Mouse (Mus musculus): ENCODE results near the gene Bmp6. TPM values are rescaled to one million over a fixed set of nuclear protein-coding genes. Genes with fewer than 3 reads are reported as not detected.

Gene Bmp6
- polyA plus RNA-seq, 1 experiment from 2014 or later, result not detected

DNA sequence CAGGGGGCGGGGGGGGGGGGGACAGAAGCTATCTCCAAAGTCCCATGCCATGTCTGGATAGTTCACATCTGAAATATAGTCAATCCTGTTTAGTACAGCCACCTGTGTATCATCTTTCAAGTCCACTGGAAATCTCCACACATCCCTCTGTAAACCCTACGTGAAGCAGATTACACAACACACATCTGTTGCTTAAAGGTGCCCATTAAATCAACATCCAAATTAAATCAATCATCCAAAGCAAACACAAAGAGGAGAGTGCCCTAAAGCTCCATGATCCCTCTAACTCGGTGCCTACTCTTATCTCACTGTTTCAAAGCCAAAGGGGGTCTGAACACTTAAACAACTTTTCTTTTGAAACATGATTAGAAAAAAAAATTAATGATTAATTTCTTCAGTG, 151.8 kb downstream of the Bmp6 start:
- no peaks in the 10 kb centered on the region for H3K79me2 ChIP-seq (ENCODE audit: inconsistent target)
- WGBS (ENCODE audit: missing documents), result 84% methylated on average over 3 of the region's 3 CpGs
- H3K27ac ChIP-seq, result no peak overlapping the region
- peaks cover 19% of the 10 kb centered on the region for H3K36me3 ChIP-seq (ENCODE audit: inconsistent target)
- no peak overlapping the region for H3K4me3 ChIP-seq (ENCODE audit: inconsistent target)

DNA sequence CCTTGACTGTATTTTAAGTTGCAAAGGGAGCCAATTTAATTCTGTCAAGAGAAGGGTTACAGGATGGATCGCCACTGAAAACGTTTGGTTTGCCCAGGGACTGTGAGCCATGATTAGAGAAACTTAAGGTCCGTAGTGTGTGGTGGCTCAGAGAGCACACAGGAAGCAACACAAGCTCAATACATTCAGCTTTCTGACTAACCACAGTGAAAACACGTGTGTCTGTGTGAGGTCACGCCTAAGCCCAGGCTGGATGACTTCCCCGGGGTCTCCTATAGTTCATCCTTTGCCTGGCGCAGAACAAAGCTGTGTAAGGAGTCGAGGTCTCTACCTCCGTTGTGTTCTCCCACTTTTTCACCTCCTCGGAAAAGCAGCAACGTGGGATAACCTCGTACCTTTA, 156.4 kb downstream of the Bmp6 start:
- H3K36me3 ChIP-seq (ENCODE audit: inconsistent target), result peaks cover 53% of the 10 kb centered on the region
- WGBS (ENCODE audit: missing documents), result 91% methylated on average over 12 of the region's 12 CpGs
- no peaks in the 10 kb centered on the region for H3K79me2 ChIP-seq (ENCODE audit: inconsistent target)
- no peak overlapping the region for H3K27ac ChIP-seq
- H3K4me3 ChIP-seq (ENCODE audit: inconsistent target), result no peak overlapping the region

DNA sequence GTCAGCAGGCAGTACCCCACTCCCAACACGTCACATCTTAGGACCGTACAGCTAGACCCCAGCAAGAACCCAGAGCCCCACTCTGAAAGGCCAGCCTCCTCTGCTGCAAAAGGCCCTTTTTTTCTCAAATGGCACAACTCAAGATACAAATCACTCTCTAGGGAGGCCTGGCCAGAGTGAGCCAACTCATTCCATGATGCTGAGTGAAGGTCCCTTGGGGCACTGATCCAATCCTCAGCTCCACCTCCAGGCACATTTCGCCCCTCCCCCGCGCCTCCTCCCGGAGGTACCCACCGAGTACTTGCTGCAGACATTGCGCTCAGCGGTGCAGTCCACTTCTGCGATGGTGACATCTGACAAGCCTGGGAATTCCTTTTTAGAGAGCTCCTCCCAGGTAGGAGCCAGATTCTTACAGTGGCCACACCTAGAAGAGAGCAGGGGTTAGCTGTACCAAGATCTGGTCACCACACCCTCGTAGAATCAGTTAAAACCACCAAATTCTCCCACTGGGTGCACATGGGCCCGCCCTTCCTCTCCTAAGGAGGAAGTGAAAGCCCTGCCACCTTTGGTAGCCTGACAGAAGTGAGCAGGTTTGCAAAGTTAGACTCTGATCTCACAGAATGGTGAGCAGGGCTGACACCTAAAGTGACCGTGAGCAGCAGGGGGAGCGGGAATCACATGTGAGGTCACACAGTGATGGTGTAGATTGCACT, 158.4 kb downstream of the Bmp6 start:
- H3K4me3 ChIP-seq (ENCODE audit: inconsistent target), result no peak overlapping the region
- H3K27ac ChIP-seq, result no peak overlapping the region
- WGBS (ENCODE audit: missing documents), result 68% methylated on average over 14 of the region's 14 CpGs
- peaks cover 68% of the 10 kb centered on the region for H3K36me3 ChIP-seq (ENCODE audit: inconsistent target)
- no peaks in the 10 kb centered on the region for H3K79me2 ChIP-seq (ENCODE audit: inconsistent target)

DNA sequence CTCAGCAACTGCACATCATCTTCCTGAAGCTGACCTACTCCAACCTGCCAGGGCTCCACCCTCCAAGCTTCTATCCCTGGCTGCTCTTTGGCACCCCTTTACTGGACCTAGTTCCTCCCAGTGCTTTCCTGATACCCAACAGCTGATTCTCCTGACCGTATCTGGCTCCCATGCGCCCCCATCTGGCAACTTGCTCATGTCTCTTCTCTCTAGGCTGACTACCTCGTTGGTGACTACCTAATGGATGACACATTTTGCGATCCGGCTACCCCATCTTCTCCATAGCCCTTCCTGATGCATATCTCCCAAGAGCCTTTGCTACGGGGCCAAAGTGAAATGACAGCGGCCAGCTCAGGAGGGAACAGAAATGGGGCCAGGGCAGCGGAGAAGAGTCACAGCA, 161.4 kb downstream of the Bmp6 start:
- Histone ChIP-seq H3K4me3 (ENCODE audit: inconsistent target) (no peak overlapping the region), H3K27ac (no peak overlapping the region), H3K36me3 (ENCODE audit: inconsistent target) (peaks cover 76% of the 10 kb centered on the region), H3K79me2 (ENCODE audit: inconsistent target) (no peaks in the 10 kb centered on the region)
- 88% methylated on average over 8 of the region's 8 CpGs for WGBS (ENCODE audit: missing documents)

DNA sequence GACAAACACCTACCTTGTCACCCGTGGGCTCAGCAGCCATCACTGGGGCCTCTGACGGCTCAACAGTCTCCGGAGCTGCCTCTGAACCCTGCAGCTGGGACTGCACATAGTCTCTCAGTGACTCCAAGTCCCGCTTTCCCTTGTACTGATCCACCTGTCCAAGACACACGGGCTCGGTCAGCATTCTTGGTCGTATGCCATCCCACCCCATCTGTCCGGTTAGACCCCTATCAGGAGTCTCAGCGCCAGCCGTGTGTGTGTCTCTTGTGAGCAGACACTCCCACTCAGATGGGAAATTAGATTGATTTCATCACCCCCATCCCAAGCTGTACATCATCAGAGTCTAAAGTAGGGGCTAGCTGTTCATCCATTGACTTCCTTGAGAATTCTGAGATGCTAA, 162.0 kb downstream of the Bmp6 start:
- peaks cover 69% of the 10 kb centered on the region; the same call in 1 of the 2 replicates for H3K36me3 ChIP-seq (ENCODE audit: inconsistent target)

DNA sequence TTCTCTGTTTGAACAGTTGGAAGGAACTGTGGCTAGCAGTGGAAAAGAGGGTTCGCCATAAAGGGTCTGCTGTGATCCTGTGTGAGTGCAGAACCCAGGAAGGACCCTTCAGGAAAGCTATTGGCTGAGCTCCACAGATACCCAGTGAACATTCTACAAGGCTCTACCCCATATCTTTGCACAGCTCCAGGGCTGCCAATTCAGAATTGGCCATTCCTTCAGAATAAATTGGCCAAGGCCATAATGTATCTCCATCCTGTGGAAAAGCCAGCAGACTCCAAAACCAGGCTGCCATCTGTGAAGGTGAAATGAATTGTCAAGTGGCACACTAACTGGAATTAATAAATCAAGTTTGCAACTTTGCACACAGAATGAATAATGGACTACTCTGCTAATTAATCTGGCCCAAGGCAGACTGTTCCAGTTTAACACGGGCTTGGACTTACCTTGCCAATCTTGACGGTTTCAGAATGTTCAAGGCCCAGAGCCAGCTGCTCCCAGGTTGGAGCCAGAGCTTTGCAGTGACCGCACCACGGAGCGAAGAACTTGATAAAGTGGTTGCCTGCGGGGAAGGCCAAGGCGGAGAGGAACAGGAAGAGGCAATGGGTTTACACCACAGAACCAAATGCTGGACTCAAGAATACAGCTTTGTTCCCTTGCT, 164.9 kb downstream of the Bmp6 start:
- peaks cover 64% of the 10 kb centered on the region; the same call in 1 of the 2 replicates for H3K36me3 ChIP-seq (ENCODE audit: inconsistent target)

More for the DNA sequence above, 162.0 kb downstream of the Bmp6 start:
- no peak overlapping the region for H3K4me3 ChIP-seq (ENCODE audit: inconsistent target)
- H3K79me2 ChIP-seq (ENCODE audit: inconsistent target), result no peaks in the 10 kb centered on the region
- WGBS (ENCODE audit: missing documents), result 98% methylated on average over 10 of the region's 10 CpGs
- H3K27ac ChIP-seq, result no peak overlapping the region

DNA sequence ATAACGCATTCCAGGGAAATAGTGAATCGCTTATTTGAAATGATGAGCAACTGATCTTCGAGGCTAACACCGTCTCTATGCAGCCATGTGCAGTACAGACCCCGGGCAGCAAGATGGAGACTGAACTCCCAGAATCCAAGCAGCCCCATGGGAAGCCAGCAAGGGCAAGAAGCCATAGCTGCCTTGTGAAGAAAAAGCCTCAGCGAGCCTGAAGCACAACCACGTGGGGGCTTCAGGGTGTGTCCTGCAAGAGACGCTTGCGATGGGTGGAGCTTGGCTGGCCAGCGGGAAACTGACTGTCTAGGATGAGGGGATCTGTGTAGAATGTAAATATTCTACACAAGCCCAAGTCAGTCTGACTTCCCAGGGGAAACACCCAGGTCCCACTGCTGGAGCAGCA, 167.1 kb downstream of the Bmp6 start:
- peaks cover 11% of the 10 kb centered on the region; the same call in 1 of the 2 replicates for H3K79me2 ChIP-seq (ENCODE audit: inconsistent target)
- H3K27ac ChIP-seq, result no peak overlapping the region
- 94% methylated on average over 10 of the region's 10 CpGs for WGBS (ENCODE audit: missing documents)
- peaks cover 62% of the 10 kb centered on the region for H3K36me3 ChIP-seq (ENCODE audit: inconsistent target)
- H3K4me3 ChIP-seq (ENCODE audit: inconsistent target), result no peak overlapping the region

More for the DNA sequence above, 164.9 kb downstream of the Bmp6 start:
- peaks cover 9% of the 10 kb centered on the region; the same call in 1 of the 2 replicates for H3K79me2 ChIP-seq (ENCODE audit: inconsistent target)
- H3K27ac ChIP-seq, result no peak overlapping the region
- 92% methylated on average over 8 of the region's 8 CpGs for WGBS (ENCODE audit: missing documents)
- H3K4me3 ChIP-seq (ENCODE audit: inconsistent target), result no peak overlapping the region

DNA sequence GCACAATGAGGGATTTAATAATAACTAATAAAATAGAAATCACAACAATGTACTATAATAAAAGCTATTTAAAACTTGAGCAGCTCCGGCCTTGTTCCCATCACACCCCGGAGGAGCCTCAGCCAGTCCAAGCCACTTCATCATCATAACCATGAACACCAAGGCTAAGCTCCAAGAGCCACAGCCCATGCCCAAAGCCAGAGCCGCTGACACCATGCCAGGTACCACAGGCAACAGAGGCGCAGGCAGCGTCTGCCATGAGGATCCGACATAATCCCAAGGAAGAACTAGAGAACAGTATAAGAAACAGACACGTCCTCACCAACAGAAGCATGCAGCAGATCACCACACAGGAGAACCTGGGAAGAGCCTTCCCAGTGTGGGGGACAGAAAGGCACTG, 169.0 kb downstream of the Bmp6 start:
- Histone ChIP-seq H3K27ac (no peak overlapping the region), H3K79me2 (ENCODE audit: inconsistent target) (peaks cover 11% of the 10 kb centered on the region; the same call in 1 of the 2 replicates), H3K4me3 (ENCODE audit: inconsistent target) (no peak overlapping the region), H3K36me3 (ENCODE audit: inconsistent target) (peaks cover 62% of the 10 kb centered on the region)
- WGBS (ENCODE audit: missing documents), result 97% methylated on average over 7 of the region's 7 CpGs

DNA sequence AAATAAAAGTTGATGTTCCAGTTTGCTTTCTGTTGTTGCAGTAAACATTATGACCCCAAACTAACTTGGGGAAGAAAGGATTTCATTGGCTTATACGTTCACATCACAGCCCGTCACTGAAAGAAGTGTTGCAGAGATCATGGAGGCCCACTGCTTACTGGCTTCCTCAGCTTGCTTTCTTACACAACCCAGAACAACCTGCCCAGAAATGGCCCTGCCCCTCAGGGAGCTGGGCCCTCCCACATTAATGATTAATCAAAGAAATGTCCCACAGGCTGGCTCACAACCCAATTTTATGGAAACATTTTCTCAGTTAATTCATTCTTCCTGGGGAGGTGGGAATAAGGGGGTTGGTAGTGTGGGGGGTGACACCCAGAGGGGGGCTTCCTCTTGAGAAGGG, 170.5 kb downstream of the Bmp6 start:
- 97% methylated on average over 2 of the region's 2 CpGs for WGBS (ENCODE audit: missing documents)
- Histone ChIP-seq H3K27ac (no peak overlapping the region), H3K79me2 (ENCODE audit: inconsistent target) (peaks cover 13% of the 10 kb centered on the region; the same call in 1 of the 2 replicates), H3K36me3 (ENCODE audit: inconsistent target) (peaks cover 52% of the 10 kb centered on the region), H3K4me3 (ENCODE audit: inconsistent target) (no peak overlapping the region)

DNA sequence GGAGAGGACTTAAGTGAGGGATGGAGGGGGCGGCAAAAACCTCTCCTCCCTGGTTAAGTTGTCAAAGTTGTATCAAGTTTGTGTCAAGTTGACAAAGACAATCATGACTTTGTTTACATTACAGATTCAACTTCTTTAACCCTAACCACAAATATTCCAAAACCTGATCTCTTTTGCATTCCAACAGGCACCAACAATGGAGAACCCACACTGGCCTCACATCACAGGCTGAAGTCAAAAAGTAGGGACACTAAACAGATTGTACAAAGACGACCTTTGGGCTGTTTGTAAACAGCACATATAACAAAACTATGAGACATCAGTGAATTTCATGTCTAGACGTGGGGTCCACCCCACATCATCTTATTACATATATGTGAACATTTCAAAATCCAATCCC, 170.9 kb downstream of the Bmp6 start:
- H3K79me2 ChIP-seq (ENCODE audit: inconsistent target), result peaks cover 17% of the 10 kb centered on the region; the same call in 1 of the 2 replicates
- WGBS (ENCODE audit: missing documents), result 100% methylated on average over 3 of the region's 3 CpGs
- H3K27ac ChIP-seq, result no peak overlapping the region
- peaks cover 53% of the 10 kb centered on the region for H3K36me3 ChIP-seq (ENCODE audit: inconsistent target)
- H3K4me3 ChIP-seq (ENCODE audit: inconsistent target), result no peak overlapping the region

DNA sequence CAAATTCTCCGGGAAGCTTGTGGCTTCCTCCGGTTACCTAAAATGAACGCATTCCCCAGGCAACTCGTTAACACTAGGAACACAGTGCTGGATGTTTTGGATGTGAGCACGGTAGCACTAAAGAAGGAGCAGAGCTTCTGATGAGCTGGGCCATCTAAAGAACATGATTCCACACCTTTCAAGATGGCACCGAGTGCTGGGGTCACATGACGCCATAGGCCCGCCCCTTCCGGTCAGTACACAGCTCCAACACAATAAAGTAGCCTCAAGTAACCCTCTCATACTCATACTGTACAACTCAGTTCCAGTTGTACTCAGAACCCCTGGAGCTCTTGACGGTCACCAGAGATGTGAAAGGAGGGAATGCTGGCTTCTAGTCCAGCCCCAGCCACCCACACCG, 171.7 kb downstream of the Bmp6 start:
- H3K27ac ChIP-seq, result no peak overlapping the region
- H3K36me3 ChIP-seq (ENCODE audit: inconsistent target), result peaks cover 53% of the 10 kb centered on the region
- H3K4me3 ChIP-seq (ENCODE audit: inconsistent target), result no peak overlapping the region
- peaks cover 24% of the 10 kb centered on the region; the same call in 1 of the 2 replicates for H3K79me2 ChIP-seq (ENCODE audit: inconsistent target)
- 94% methylated on average over 11 of the region's 11 CpGs for WGBS (ENCODE audit: missing documents)

DNA sequence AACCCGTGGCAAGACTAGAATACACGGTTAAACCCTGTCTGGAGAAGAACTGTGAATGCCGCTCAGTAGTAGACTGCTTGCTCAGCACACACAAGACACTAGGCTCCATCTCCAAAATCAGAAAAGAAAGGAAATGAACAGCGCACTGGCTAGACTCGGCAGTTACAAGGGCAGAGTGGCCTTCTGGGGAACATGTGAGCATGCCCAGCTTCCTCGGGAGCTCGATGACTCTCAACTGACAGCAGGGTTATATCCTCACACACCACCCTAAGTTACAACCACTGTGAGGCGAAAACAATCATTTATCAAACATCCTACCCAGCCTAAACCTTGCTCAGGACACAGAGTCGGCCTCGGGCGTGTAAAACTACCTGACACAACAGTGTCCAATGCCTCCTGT, 175.4 kb downstream of the Bmp6 start:
- H3K27ac ChIP-seq, result no peak overlapping the region
- WGBS (ENCODE audit: missing documents), result 93% methylated on average over 11 of the region's 11 CpGs
- H3K79me2 ChIP-seq (ENCODE audit: inconsistent target), result peaks cover 41% of the 10 kb centered on the region; the same call in 1 of the 2 replicates
- peaks cover 31% of the 10 kb centered on the region for H3K36me3 ChIP-seq (ENCODE audit: inconsistent target)
- H3K4me3 ChIP-seq (ENCODE audit: inconsistent target), result no peak overlapping the region

DNA sequence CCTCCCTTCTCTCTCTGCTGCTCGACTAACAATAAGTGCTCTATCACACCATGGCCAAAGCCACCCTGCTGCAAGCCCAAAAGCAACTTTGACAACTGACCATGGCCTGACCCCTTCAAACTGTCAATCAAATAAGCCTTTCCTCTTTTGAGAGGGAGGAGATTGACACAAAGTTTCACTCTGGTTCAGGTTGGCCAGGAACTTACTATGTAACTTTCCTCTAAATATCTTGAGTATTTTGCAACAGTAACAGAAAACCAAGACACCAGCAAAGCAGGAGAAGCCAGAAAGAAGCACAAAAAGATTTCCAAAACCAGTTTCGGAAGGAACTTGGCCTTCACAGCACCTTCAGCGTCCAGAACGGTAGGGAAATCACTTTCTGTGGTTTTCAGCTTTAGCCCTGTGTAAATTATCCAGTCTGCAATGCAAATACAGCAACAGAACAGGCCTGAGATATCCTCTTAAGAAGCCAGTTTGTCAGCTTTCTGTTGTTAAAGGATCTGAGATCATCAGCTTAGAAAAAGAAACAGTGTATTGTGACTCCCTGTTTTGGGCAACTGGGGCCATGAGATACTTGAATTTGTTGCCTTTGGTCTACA, 177.2 kb downstream of the Bmp6 start:
- Histone ChIP-seq H3K27ac (no peak overlapping the region), H3K79me2 (ENCODE audit: inconsistent target) (peaks cover 59% of the 10 kb centered on the region), H3K4me3 (ENCODE audit: inconsistent target) (no peak overlapping the region), H3K36me3 (ENCODE audit: inconsistent target) (peaks cover 22% of the 10 kb centered on the region; the same call in 1 of the 2 replicates)
- 43% methylated on average over 4 of the region's 4 CpGs for WGBS (ENCODE audit: missing documents)

DNA sequence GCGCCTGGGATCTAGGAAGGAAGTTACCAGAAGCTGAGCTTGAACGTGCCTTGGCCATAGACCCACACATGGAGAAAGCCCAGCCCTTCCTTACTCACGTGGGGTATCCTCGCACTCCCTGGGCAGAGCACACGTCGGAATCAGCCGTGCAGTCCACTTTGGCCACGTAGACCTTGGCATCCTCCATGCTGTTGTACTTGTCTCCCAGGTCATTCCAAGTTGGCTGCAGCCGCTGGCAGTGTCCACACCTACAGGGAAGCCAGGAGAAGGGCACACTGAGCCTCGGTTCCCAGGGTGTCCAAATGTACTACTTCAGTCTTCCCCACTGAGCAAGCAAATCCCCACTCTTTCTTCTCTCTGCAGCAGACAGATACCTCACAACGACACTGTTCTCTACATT, 178.3 kb downstream of the Bmp6 start:
- Histone ChIP-seq H3K79me2 (ENCODE audit: inconsistent target) (peaks cover 64% of the 10 kb centered on the region), H3K4me3 (ENCODE audit: inconsistent target) (no peak overlapping the region), H3K36me3 (ENCODE audit: inconsistent target) (peaks cover 11% of the 10 kb centered on the region; the same call in 1 of the 2 replicates), H3K27ac (no peak overlapping the region)
- 92% methylated on average over 11 of the region's 11 CpGs for WGBS (ENCODE audit: missing documents)

DNA sequence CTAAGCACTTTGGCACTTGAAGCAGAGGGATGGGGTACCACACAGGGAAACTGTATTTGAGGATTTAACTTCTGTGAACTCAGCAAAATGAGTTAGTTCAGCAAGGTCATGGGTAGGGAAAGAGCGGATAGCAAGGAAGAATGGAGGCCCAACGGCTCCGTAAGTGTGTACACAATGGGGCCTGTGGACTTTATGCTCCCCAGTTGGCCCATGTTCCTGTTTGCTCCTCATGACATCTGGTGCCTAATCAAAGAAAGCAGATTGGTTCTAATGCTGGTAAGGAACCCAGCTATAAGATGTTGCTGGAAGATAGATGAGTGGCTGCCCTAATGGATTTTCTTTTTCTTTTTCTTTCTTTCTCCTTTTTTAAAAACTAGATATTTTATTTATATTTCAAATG, 180.4 kb downstream of the Bmp6 start:
- Histone ChIP-seq H3K36me3 (ENCODE audit: inconsistent target) (peaks cover 6% of the 10 kb centered on the region; the same call in 1 of the 2 replicates), H3K79me2 (ENCODE audit: inconsistent target) (peaks cover 64% of the 10 kb centered on the region), H3K4me3 (ENCODE audit: inconsistent target) (no peak overlapping the region), H3K27ac (no peak overlapping the region)
- 98% methylated on average over 3 of the region's 3 CpGs for WGBS (ENCODE audit: missing documents)

All from macrophage (primary cell).